Mouse (Mus musculus): ENCODE results near the gene Pwwp2b. TPM values are rescaled to one million over a fixed set of nuclear protein-coding genes. Genes with fewer than 3 reads are reported as not detected.

The Pwwp2b gene
- polyA plus RNA-seq, 1 experiment from 2014 or later = 4.2 TPM

- Histone ChIP-seq H3K9ac (ENCODE audit: low read length) (no peak overlapping the region), H3K36me3 (ENCODE audit: control insufficient read depth, insufficient read depth, low read length) (no peaks in the 10 kb centered on the region), H3K4me2 (ENCODE audit: low read depth, low read length, severe bottlenecking) (no peak overlapping the region), H3K27me3 (ENCODE audit: control insufficient read depth, insufficient read depth, low read length) (0 out of 2 replicates have a peak, but pooled peaks cover 2% of the 10 kb centered on the region), H3K4me3 (ENCODE audit: low read depth, low read length) (no peak overlapping the region), H3K9me3 (ENCODE audit: control insufficient read depth, low read length) (no peaks in the 10 kb centered on the region), H3K27ac (ENCODE audit: low read depth, low read length) (no peak overlapping the region), H3K4me1 (replicated peaks; ENCODE audit: control insufficient read depth, insufficient read depth, low read length) (0 out of 2 replicates have a peak, but pooled peaks cover 3% of the 10 kb centered on the region)
- 46% methylated on average over 6 of the region's 6 CpGs for WGBS
- ATAC-seq (replicated peaks; ENCODE audit: low FRiP score) (peak; percentile 61), DNase-seq (ENCODE audit: low spot score) (peak; percentile 91)
Measured at GRCm38 (mm10) chr7:139303280-139304011, 55.2 kb downstream of the Pwwp2b start.

GRCm38 (mm10) chr7:139304322-139304721, 56.0 kb downstream of the Pwwp2b start:
- H3K27me3 ChIP-seq (ENCODE audit: control insufficient read depth, insufficient read depth, low read length) = 0 out of 2 replicates have a peak, but pooled peaks cover 2% of the 10 kb centered on the region
- 43% methylated on average over 5 of the region's 5 CpGs for WGBS

GRCm38 (mm10) chr7:139307056-139307455, 58.8 kb downstream of the Pwwp2b start:
- no peaks in the 10 kb centered on the region for H3K9me3 ChIP-seq (ENCODE audit: control insufficient read depth, low read length)
- ATAC-seq (replicated peaks; ENCODE audit: low FRiP score) (no peak), DNase-seq (ENCODE audit: low spot score) (no peak)
- H3K9ac ChIP-seq (ENCODE audit: low read length) = no peak overlapping the region
- no peak overlapping the region for H3K27ac ChIP-seq (ENCODE audit: low read depth, low read length)
- H3K4me2 ChIP-seq (ENCODE audit: low read depth, low read length, severe bottlenecking) = no peak overlapping the region
- WGBS = 71% methylated on average over 2 of the region's 2 CpGs
- H3K27me3 ChIP-seq (ENCODE audit: control insufficient read depth, insufficient read depth, low read length) = 0 out of 2 replicates have a peak, but pooled peaks cover 2% of the 10 kb centered on the region
- H3K4me1 ChIP-seq (replicated peaks; ENCODE audit: control insufficient read depth, insufficient read depth, low read length) = no peaks in the 10 kb centered on the region
- H3K36me3 ChIP-seq (ENCODE audit: control insufficient read depth, insufficient read depth, low read length) = no peaks in the 10 kb centered on the region
- no peak overlapping the region for H3K4me3 ChIP-seq (ENCODE audit: low read depth, low read length)

More at GRCm38 (mm10) chr7:139304322-139304721, 56.0 kb downstream of the Pwwp2b start:
- no peak overlapping the region for H3K27ac ChIP-seq (ENCODE audit: low read depth, low read length)
- ATAC-seq (replicated peaks; ENCODE audit: low FRiP score) (no peak), DNase-seq (ENCODE audit: low spot score) (no peak)
- no peaks in the 10 kb centered on the region for H3K9me3 ChIP-seq (ENCODE audit: control insufficient read depth, low read length)
- no peak overlapping the region for H3K4me2 ChIP-seq (ENCODE audit: low read depth, low read length, severe bottlenecking)
- no peak overlapping the region for H3K4me3 ChIP-seq (ENCODE audit: low read depth, low read length)
- H3K36me3 ChIP-seq (ENCODE audit: control insufficient read depth, insufficient read depth, low read length) = no peaks in the 10 kb centered on the region
- H3K9ac ChIP-seq (ENCODE audit: low read length) = no peak overlapping the region
- H3K4me1 ChIP-seq (replicated peaks; ENCODE audit: control insufficient read depth, insufficient read depth, low read length) = no peaks in the 10 kb centered on the region

GRCm38 (mm10) chr7:139308140-139308895, 60.0 kb downstream of the Pwwp2b start:
- no peak overlapping the region for H3K9ac ChIP-seq (ENCODE audit: low read length)
- H3K4me1 ChIP-seq (replicated peaks; ENCODE audit: control insufficient read depth, insufficient read depth, low read length) = no peaks in the 10 kb centered on the region
- DNase-seq (ENCODE audit: low spot score) = no peak
- H3K36me3 ChIP-seq (ENCODE audit: control insufficient read depth, insufficient read depth, low read length) = no peaks in the 10 kb centered on the region
- 74% methylated on average over 8 of the region's 8 CpGs for WGBS
- no peak for ATAC-seq (replicated peaks; ENCODE audit: low FRiP score)
- no peak overlapping the region for H3K4me3 ChIP-seq (ENCODE audit: low read depth, low read length)
- no peak overlapping the region for H3K4me2 ChIP-seq (ENCODE audit: low read depth, low read length, severe bottlenecking)
- no peaks in the 10 kb centered on the region for H3K27me3 ChIP-seq (ENCODE audit: control insufficient read depth, insufficient read depth, low read length)
- H3K9me3 ChIP-seq (ENCODE audit: control insufficient read depth, low read length) = no peaks in the 10 kb centered on the region
- H3K27ac ChIP-seq (ENCODE audit: low read depth, low read length) = no peak overlapping the region

- Histone ChIP-seq H3K27ac (ENCODE audit: low read depth, low read length) (no peak overlapping the region), H3K4me2 (ENCODE audit: low read depth, low read length, severe bottlenecking) (no peak overlapping the region), H3K36me3 (ENCODE audit: control insufficient read depth, insufficient read depth, low read length) (no peaks in the 10 kb centered on the region), H3K4me3 (ENCODE audit: low read depth, low read length) (no peak overlapping the region), H3K4me1 (replicated peaks; ENCODE audit: control insufficient read depth, insufficient read depth, low read length) (no peaks in the 10 kb centered on the region), H3K27me3 (ENCODE audit: control insufficient read depth, insufficient read depth, low read length) (no peaks in the 10 kb centered on the region), H3K9me3 (ENCODE audit: control insufficient read depth, low read length) (no peaks in the 10 kb centered on the region), H3K9ac (ENCODE audit: low read length) (no peak overlapping the region)
- 59% methylated on average over 2 of the region's 2 CpGs for WGBS
- no peak for DNase-seq (ENCODE audit: low spot score)
- no peak for ATAC-seq (replicated peaks; ENCODE audit: low FRiP score)
Measured at GRCm38 (mm10) chr7:139309106-139309505, 60.8 kb downstream of the Pwwp2b start.

GRCm38 (mm10) chr7:139310487-139310951, 62.2 kb downstream of the Pwwp2b start:
- Histone ChIP-seq H3K4me1 (replicated peaks; ENCODE audit: control insufficient read depth, insufficient read depth, low read length) (no peaks in the 10 kb centered on the region), H3K9me3 (ENCODE audit: control insufficient read depth, low read length) (no peaks in the 10 kb centered on the region), H3K36me3 (ENCODE audit: control insufficient read depth, insufficient read depth, low read length) (no peaks in the 10 kb centered on the region), H3K4me3 (ENCODE audit: low read depth, low read length) (no peak overlapping the region), H3K4me2 (ENCODE audit: low read depth, low read length, severe bottlenecking) (no peak overlapping the region), H3K27ac (ENCODE audit: low read depth, low read length) (no peak overlapping the region), H3K9ac (ENCODE audit: low read length) (no peak overlapping the region), H3K27me3 (ENCODE audit: control insufficient read depth, insufficient read depth, low read length) (no peaks in the 10 kb centered on the region)
- peak; percentile 71 for DNase-seq (ENCODE audit: low spot score)
- ATAC-seq (replicated peaks; ENCODE audit: low FRiP score) = peak; percentile 79
- 38% methylated on average over 6 of the region's 6 CpGs for WGBS

- 70% methylated on average over 5 of the region's 5 CpGs for WGBS
- DNase-seq (ENCODE audit: low spot score) = no peak
Measured at GRCm38 (mm10) chr7:139312686-139313085, 64.4 kb downstream of the Pwwp2b start.

GRCm38 (mm10) chr7:139313413-139313812, 65.1 kb downstream of the Pwwp2b start:
- Histone ChIP-seq H3K9ac (ENCODE audit: low read length) (no peak overlapping the region), H3K4me1 (replicated peaks; ENCODE audit: control insufficient read depth, insufficient read depth, low read length) (peaks cover 5% of the 10 kb centered on the region; the same call in 1 of the 2 replicates), H3K27ac (ENCODE audit: low read depth, low read length) (no peak overlapping the region), H3K9me3 (ENCODE audit: control insufficient read depth, low read length) (no peaks in the 10 kb centered on the region), H3K36me3 (ENCODE audit: control insufficient read depth, insufficient read depth, low read length) (no peaks in the 10 kb centered on the region), H3K4me2 (ENCODE audit: low read depth, low read length, severe bottlenecking) (no peak overlapping the region), H3K27me3 (ENCODE audit: control insufficient read depth, insufficient read depth, low read length) (no peaks in the 10 kb centered on the region), H3K4me3 (ENCODE audit: low read depth, low read length) (no peak overlapping the region)
- ATAC-seq (replicated peaks; ENCODE audit: low FRiP score) = no peak
- WGBS = 85% methylated on average over 5 of the region's 5 CpGs
- DNase-seq (ENCODE audit: low spot score) = no peak

More at GRCm38 (mm10) chr7:139312686-139313085, 64.4 kb downstream of the Pwwp2b start:
- H3K27ac ChIP-seq (ENCODE audit: low read depth, low read length) = no peak overlapping the region
- peaks cover 5% of the 10 kb centered on the region; the same call in 1 of the 2 replicates for H3K4me1 ChIP-seq (replicated peaks; ENCODE audit: control insufficient read depth, insufficient read depth, low read length)
- no peaks in the 10 kb centered on the region for H3K36me3 ChIP-seq (ENCODE audit: control insufficient read depth, insufficient read depth, low read length)
- no peak overlapping the region for H3K4me3 ChIP-seq (ENCODE audit: low read depth, low read length)
- ATAC-seq (replicated peaks; ENCODE audit: low FRiP score) = no peak
- H3K4me2 ChIP-seq (ENCODE audit: low read depth, low read length, severe bottlenecking) = no peak overlapping the region
- no peaks in the 10 kb centered on the region for H3K27me3 ChIP-seq (ENCODE audit: control insufficient read depth, insufficient read depth, low read length)
- H3K9me3 ChIP-seq (ENCODE audit: control insufficient read depth, low read length) = no peaks in the 10 kb centered on the region
- H3K9ac ChIP-seq (ENCODE audit: low read length) = no peak overlapping the region

Data from forebrain, embryonic 11.5 days (tissue).